Mouse (Mus musculus) inflammation-experienced regulatory T-cells, adult 16 weeks (primary cell): Measurements from ENCODE around the gene Mug1. TPM values are rescaled to one million over a fixed set of nuclear protein-coding genes. Genes with fewer than 3 reads are reported as not detected.

Source experiments
- polyA plus RNA-seq: library from polyadenylated mRNA; unstranded; fragments of 100-300 nt; shearing (Covaris generic); gene quantifications from one replicate; pipeline ENCODE4 v1.2.1, GENCODE M21; 2017

Mug1 gene
- not detected for polyA plus RNA-seq

DNA sequence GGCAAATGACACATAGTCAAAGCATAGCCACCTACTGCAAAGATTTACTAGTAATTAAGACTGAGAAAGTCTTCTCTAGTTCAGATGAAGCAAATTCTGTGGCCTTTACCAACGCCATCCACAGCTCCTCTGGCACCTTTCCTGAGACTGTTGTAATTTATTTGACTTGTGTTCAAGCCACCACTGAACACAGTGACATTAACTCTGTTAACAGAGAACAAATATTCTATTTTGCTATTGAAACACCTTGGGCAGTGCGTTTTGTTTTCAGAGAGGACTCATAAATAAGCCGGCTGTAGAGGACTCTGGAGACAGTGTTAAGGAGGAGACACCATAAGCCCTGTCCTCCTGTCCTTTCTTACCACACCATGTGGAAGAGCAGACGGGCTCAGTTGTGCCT lies at the start of gene Mug1:
Gene Mug1 (plus strand): TSS at position 271 of the 400 bp plus-strand sequence.

Other genes starting within 250 kb of the Mug1 start
- gene A2m, start 203.2 kb upstream of the Mug1 start, polyA plus RNA-seq = not detected
- not detected for gene Gm7298, start 105.6 kb upstream of the Mug1 start, polyA plus RNA-seq
- gene Mug2, start 168.2 kb downstream of the Mug1 start, polyA plus RNA-seq = not detected